Mouse (Mus musculus) gastrocnemius, adult 18-20 months (tissue): ENCODE measurements around the gene Xkr7. TPM values are rescaled to one million over a fixed set of nuclear protein-coding genes. Genes with fewer than 3 reads are reported as not detected.
A peak's percentile ranks its signal among the peaks of the same experiment; 100 is the strongest.

Experiments
- DNase-seq: peaks from one replicate; pipeline ENCODE4 v3.0.0; 2021; ENCODE audit warnings: low spot score
- total RNA-seq, 2 experiments: library from RNA; stranded (reverse); gene quantifications; 2 replicates each; pipeline ENCODE4 v1.2.3; 2021

The Xkr7 gene
- total RNA-seq, 2 experiments from 2014 or later, result not detected

GRCm38 (mm10) chr2:153032083-153032842 is 611 bp downstream of the Xkr7 start:
- DNase-seq, result peak; percentile 53

GRCm38 (mm10) chr2:153032973-153033372 is 1.3 kb downstream of the Xkr7 start:
- DNase-seq, result no peak

- no peak for DNase-seq
Observed at GRCm38 (mm10) chr2:153033545-153034230, 2.0 kb downstream of the Xkr7 start.

GRCm38 (mm10) chr2:153036690-153037089 is 5.0 kb downstream of the Xkr7 start:
- DNase-seq, result no peak

- no peak for DNase-seq
Observed at GRCm38 (mm10) chr2:153043886-153044285, 12.2 kb downstream of the Xkr7 start.

- no peak for DNase-seq
Observed at GRCm38 (mm10) chr2:153045884-153046299, 14.2 kb downstream of the Xkr7 start.

GRCm38 (mm10) chr2:153047828-153048465 is 16.3 kb downstream of the Xkr7 start:
- peak; percentile 16 for DNase-seq

GRCm38 (mm10) chr2:153049288-153049996 is 17.8 kb downstream of the Xkr7 start:
- DNase-seq, result no peak

GRCm38 (mm10) chr2:153049997-153050358 is 18.3 kb downstream of the Xkr7 start:
- no peak for DNase-seq

- no peak for DNase-seq
Observed at GRCm38 (mm10) chr2:153051095-153051494, 19.4 kb downstream of the Xkr7 start.

GRCm38 (mm10) chr2:153051537-153051936 is 19.9 kb downstream of the Xkr7 start:
- no peak for DNase-seq

GRCm38 (mm10) chr2:153052700-153053351 is 21.2 kb downstream of the Xkr7 start:
- no peak for DNase-seq

- DNase-seq, result no peak
Observed at GRCm38 (mm10) chr2:153053896-153054295, 22.2 kb downstream of the Xkr7 start.

GRCm38 (mm10) chr2:153055270-153055920 is 23.7 kb downstream of the Xkr7 start:
- DNase-seq, result no peak

GRCm38 (mm10) chr2:153058365-153058764 is 26.7 kb downstream of the Xkr7 start:
- DNase-seq, result no peak

- no peak for DNase-seq
Observed at GRCm38 (mm10) chr2:153060216-153060615, 28.6 kb downstream of the Xkr7 start.

GRCm38 (mm10) chr2:153063394-153063793 is 31.7 kb downstream of the Xkr7 start:
- no peak for DNase-seq

GRCm38 (mm10) chr2:153064190-153064970 is 32.7 kb downstream of the Xkr7 start:
- no peak for DNase-seq

GRCm38 (mm10) chr2:153065747-153066508 is 34.3 kb downstream of the Xkr7 start, which contains the start of gene Ccm2l:
TSS of gene Ccm2l (plus strand) at chr2:153065955.
- DNase-seq, result peak; percentile 19
